Mouse (Mus musculus): ENCODE data around the gene Gm21834. TPM values are rescaled to one million over a fixed set of nuclear protein-coding genes. Genes with fewer than 3 reads are reported as not detected.
A peak's percentile ranks its signal among the peaks of the same experiment; 100 is the strongest.

Gene Gm21834
- polyA plus RNA-seq (2012; rRNA removed) = not detected in 2 replicates

DNA sequence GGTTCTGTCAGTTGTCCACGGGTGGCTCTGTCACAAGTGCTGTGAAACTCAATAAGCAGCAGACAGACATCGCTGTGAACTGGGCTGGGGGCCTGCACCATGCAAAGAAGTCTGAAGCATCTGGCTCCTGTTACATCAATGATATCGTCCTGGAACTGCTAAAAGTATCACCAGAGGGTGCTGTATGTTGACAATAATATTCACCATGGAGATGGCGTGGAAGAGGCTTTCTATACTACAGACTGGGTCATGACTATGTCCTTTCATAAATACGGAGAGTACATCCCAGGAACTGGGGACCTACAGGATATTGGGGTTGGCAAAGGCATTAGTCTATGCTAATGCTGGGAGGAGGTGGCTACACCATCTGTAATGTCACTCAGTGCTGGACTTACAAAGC is at the start of gene Gm21834:
TSS of gene Gm21834 (minus strand) at position 101 of the 400 bp plus-strand sequence.
- no peak for TF ChIP-seq CTCF (IDR thresholded peaks at IDR 0.05; ENCODE audit: borderline replicate concordance, extremely low read depth, insufficient read depth, insufficient read length)
- TF ChIP-seq POLR2A (IDR thresholded peaks at IDR 0.05; ENCODE audit: borderline replicate concordance, extremely low read depth, insufficient read depth, insufficient read length, poor library complexity, severe bottlenecking) = no peak
- no peak for DNase-seq (ENCODE audit: low read depth)

DNA sequence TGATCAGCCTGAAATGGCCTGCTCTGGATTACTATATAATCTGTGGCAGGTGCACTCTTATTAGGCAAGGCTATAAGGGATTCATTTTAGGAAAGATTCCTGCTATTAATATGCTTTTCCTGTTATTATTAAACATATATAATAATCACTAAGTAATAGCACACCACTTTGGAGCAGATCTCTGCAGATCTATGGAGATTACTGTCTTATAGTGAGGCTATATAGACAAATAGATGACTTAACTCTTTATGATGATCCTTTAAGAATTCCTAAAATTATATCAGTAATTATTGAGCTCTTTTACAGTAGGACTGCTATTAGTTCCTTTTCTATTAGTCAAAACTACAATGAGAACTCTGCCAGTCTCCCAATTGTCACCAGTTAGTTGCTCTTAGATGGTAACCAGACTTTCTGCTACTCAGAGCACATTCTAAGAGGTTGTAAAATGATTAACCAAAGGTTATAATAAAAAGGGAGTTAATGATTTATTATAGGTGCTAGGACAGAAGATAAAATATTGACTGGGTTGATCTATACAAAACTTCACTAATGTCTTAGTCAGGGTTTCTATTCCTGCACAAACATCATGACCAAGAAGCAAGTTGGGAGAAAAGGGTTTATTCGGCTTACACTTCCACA is 46.3 kb upstream of the Gm21834 start:
- no peak for DNase-seq (ENCODE audit: low read depth)
- TF ChIP-seq POLR2A (IDR thresholded peaks at IDR 0.05; ENCODE audit: borderline replicate concordance, extremely low read depth, insufficient read depth, insufficient read length, poor library complexity, severe bottlenecking) (no peak), CTCF (IDR thresholded peaks at IDR 0.05; ENCODE audit: borderline replicate concordance, extremely low read depth, insufficient read depth, insufficient read length) (no peak)

DNA sequence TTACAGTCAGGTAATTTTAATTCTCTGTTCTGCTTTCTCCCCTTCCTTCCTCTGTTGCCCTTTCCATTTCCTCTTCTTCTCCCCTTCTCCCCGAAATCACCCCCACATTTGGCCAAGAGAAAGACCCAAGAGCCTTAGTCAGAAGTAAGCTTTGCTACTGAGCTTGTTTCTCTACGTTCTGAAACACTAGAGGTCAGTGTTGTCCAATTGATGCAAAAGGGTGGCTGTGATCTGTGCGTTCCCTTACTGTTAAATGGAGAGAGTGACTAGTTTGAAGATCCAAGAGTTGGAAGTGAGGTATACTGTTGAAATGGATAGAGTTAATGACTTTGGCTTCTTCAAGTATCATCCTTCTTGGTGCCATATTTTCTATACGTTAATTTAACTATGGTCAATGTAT is 28.9 kb upstream of the Gm21834 start:
- TF ChIP-seq POLR2A (IDR thresholded peaks at IDR 0.05; ENCODE audit: borderline replicate concordance, extremely low read depth, insufficient read depth, insufficient read length, poor library complexity, severe bottlenecking) (no peak), CTCF (IDR thresholded peaks at IDR 0.05; ENCODE audit: borderline replicate concordance, extremely low read depth, insufficient read depth, insufficient read length) (peak; percentile 60; the same call in 1 of the 2 replicates)
- DNase-seq (ENCODE audit: low read depth) = peak; percentile 90

DNA sequence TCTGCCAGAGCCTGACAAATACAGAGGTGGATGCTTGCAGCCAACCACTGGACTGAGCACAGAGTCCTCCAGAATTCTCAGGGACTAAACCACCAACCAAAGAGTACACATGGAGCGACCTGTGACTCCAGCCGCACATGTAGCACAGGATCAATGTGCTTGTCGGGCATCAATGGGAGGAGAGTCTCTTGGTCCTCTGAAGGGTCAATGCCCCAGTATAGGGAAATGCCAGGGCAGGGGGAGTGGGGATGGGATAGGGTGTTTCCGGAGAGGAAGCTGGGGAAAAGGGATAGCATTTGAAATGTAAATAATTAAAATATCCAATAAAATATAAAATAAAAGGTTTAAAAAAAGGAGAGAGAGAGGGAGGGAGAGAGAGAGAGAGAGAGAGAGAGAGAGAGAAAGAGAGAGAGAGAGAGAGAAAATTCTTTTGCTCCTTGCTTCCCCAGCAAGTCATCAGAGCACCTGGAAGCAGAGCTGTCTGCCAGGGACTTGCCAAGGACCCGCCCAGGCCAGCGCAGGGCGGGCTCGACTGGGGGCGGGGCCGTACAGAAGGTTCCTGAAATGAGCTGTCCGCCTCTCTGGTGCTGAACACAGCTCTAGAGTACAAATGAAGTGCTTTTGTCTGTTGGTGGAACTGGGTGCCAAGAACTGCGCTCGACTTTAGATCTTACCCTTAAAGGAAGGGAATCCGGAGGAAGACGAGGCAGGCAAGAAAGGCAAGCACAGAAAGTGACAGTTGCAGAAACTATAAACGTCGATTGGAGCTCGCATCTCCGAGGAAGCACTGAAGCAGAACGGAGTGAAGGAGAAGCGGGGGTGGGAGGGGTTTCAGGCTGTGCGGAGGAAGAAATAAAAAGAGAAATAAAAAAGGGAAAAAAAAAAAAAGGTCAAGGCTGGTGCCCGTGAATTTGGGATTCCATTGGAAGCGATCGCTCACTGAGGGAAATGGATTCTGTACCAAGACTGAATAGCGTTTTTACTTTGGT is 26.9 kb upstream of the Gm21834 start, which contains the start of gene Cntnap5c:
TSS of gene Cntnap5c (plus strand) at position 949 of the 989 bp plus-strand sequence.
- DNase-seq (ENCODE audit: low read depth) = peak; percentile 86
- TF ChIP-seq CTCF (IDR thresholded peaks at IDR 0.05; ENCODE audit: borderline replicate concordance, extremely low read depth, insufficient read depth, insufficient read length) (no peak), POLR2A (IDR thresholded peaks at IDR 0.05; ENCODE audit: borderline replicate concordance, extremely low read depth, insufficient read depth, insufficient read length, poor library complexity, severe bottlenecking) (no peak)

GRCm38 (mm10) chr17:57767306-57767705 is 25.3 kb upstream of the Gm21834 start:
- no peak for TF ChIP-seq POLR2A (IDR thresholded peaks at IDR 0.05; ENCODE audit: borderline replicate concordance, extremely low read depth, insufficient read depth, insufficient read length, poor library complexity, severe bottlenecking)
- no peak for TF ChIP-seq CTCF (IDR thresholded peaks at IDR 0.05; ENCODE audit: borderline replicate concordance, extremely low read depth, insufficient read depth, insufficient read length)
- peak; percentile 60 for DNase-seq (ENCODE audit: low read depth)

DNA sequence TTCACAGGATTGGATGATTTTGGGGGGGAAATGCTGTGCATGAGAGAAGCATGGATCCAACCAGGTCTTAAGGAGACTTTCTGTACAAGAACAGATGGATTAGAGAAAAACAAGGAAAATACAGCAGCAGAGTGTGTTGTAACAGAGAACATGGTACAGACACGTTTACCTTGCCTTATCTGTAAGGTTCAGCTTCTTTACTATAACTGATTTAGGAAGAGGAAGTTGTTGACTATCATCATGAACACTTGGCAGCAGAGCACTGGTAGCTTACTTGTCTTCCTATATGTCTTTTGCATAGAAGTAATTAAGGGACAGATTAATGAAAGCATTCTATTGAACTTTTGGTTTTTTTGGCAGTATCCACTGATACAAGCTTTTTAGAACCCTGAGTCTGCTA is 16.0 kb upstream of the Gm21834 start:
- DNase-seq (ENCODE audit: low read depth) = no peak
- no peak for TF ChIP-seq POLR2A (IDR thresholded peaks at IDR 0.05; ENCODE audit: borderline replicate concordance, extremely low read depth, insufficient read depth, insufficient read length, poor library complexity, severe bottlenecking)
- no peak for TF ChIP-seq CTCF (IDR thresholded peaks at IDR 0.05; ENCODE audit: borderline replicate concordance, extremely low read depth, insufficient read depth, insufficient read length)

- DNase-seq (ENCODE audit: low read depth) = peak; percentile 18
- TF ChIP-seq POLR2A (IDR thresholded peaks at IDR 0.05; ENCODE audit: borderline replicate concordance, extremely low read depth, insufficient read depth, insufficient read length, poor library complexity, severe bottlenecking) = no peak
- TF ChIP-seq CTCF (IDR thresholded peaks at IDR 0.05; ENCODE audit: borderline replicate concordance, extremely low read depth, insufficient read depth, insufficient read length) = no peak
Measured at GRCm38 (mm10) chr17:57694791-57695190, 47.2 kb downstream of the Gm21834 start.

Other genes with a start within 250 kb of the Gm21834 start
- gene Vmn2r120, start 196.7 kb downstream of the Gm21834 start, polyA plus RNA-seq (2012; rRNA removed) = not detected in 2 replicates
- gene Cntnap5c, start 27.4 kb upstream of the Gm21834 start, polyA plus RNA-seq (2012; rRNA removed) = 1.6 and 2.0 TPM in 2 replicates